Mouse (Mus musculus): ENCODE data around the gene Arf6.

DNA sequence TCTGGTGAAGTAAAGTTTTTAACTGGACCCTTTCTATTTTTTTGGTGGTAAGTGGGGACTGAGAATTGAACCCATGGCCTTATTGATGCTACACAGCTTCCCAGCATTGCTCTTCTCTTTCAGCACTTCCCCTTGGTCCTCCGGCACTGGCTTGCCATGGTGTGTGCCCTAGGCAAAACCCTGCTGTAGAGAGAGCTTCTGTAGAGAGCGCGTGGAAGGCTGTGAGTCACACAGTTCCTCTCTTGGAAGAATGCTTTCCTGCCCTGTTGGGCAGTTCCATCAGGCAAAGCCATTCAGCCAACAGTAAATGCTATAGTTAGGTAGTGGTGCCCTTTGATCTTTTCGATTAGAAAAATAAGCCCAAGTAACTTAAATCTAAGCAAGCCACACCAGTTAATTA lies 47.7 kb downstream of the Arf6 start:
- TF ChIP-seq CTCF (IDR thresholded peaks at IDR 0.05; ENCODE audit: low read depth) (no peak), EP300 (IDR thresholded peaks at IDR 0.05; ENCODE audit: low read depth) (no peak)

Data from liver, postnatal 0 days (tissue).